Comparison of ENCODE assay signal across 8 mouse cellular contexts in genomic region chrX:51065773-51066172, GRCm38 (mm10). TPM values are rescaled to one million over a fixed set of nuclear protein-coding genes. Genes with fewer than 3 reads are reported as not detected.
A peak's percentile ranks its signal among the peaks of the same experiment; 100 is the strongest.
DNase-seq lines count a peak whose midpoint lies in the region; ATAC-seq lines count a peak whose summit lies in the region.

No protein-coding gene starts in this region.

- H3K4me2 ChIP-seq in midbrain, embryonic 11.5 days: no peak overlapping the region
- no peak overlapping the region for H3K4me2 ChIP-seq in midbrain, embryonic 16.5 days (ENCODE audit: low read length)
- no peak overlapping the region for H3K4me2 ChIP-seq in midbrain, embryonic 13.5 days (replicated peaks)

- no peak overlapping the region for H3K4me3 ChIP-seq in midbrain, embryonic 11.5 days (ENCODE audit: low read depth, low read length)
- H3K4me3 ChIP-seq in midbrain, embryonic 16.5 days (ENCODE audit: low read depth, low read length): no peak overlapping the region
- no peak overlapping the region for H3K4me3 ChIP-seq in midbrain, embryonic 13.5 days (replicated peaks)

- no peak overlapping the region for H3K9ac ChIP-seq in midbrain, embryonic 11.5 days (ENCODE audit: low read length)
- H3K9ac ChIP-seq in midbrain, embryonic 16.5 days (ENCODE audit: low read depth, low read length): no peak overlapping the region
- no peak overlapping the region for H3K9ac ChIP-seq in midbrain, embryonic 13.5 days (replicated peaks)

- no peak overlapping the region for H3K27ac ChIP-seq in midbrain, embryonic 11.5 days (ENCODE audit: low read depth, low read length)
- H3K27ac ChIP-seq in midbrain, embryonic 16.5 days (ENCODE audit: low read length): no peak overlapping the region
- H3K27ac ChIP-seq in midbrain, embryonic 13.5 days: no peak overlapping the region

- H3K4me1 ChIP-seq in midbrain, embryonic 11.5 days (ENCODE audit: control insufficient read depth, insufficient read depth, low read length): no peaks in the 10 kb centered on the region
- no peaks in the 10 kb centered on the region for H3K4me1 ChIP-seq in midbrain, embryonic 16.5 days (ENCODE audit: control insufficient read depth, insufficient read depth, low read length)
- no peaks in the 10 kb centered on the region for H3K4me1 ChIP-seq in midbrain, embryonic 13.5 days (replicated peaks)

- ATAC-seq in midbrain, embryonic 11.5 days (ENCODE audit: low FRiP score): 0 out of 2 replicates have a peak, but pooled peaks have one; percentile 42
- no peak for ATAC-seq in midbrain, embryonic 16.5 days
- peak; percentile 66; the same call in 1 of the 2 replicates for ATAC-seq in midbrain, embryonic 13.5 days

- 18% methylated on average over 6 of the region's 6 CpGs for WGBS in midbrain, embryonic 11.5 days
- WGBS in midbrain, embryonic 16.5 days: 17% methylated on average over 6 of the region's 6 CpGs
- WGBS in midbrain, embryonic 13.5 days: 30% methylated on average over 6 of the region's 6 CpGs

- H3K27me3 ChIP-seq in midbrain, embryonic 11.5 days (ENCODE audit: control insufficient read depth, insufficient read depth, low read length): no peaks in the 10 kb centered on the region
- no peaks in the 10 kb centered on the region for H3K27me3 ChIP-seq in midbrain, embryonic 16.5 days (ENCODE audit: control insufficient read depth, insufficient read depth, low read depth, low read length)
- H3K27me3 ChIP-seq in midbrain, embryonic 13.5 days: no peaks in the 10 kb centered on the region

- no peaks in the 10 kb centered on the region for H3K9me3 ChIP-seq in midbrain, embryonic 11.5 days (ENCODE audit: control insufficient read depth, low read length)
- no peaks in the 10 kb centered on the region for H3K9me3 ChIP-seq in midbrain, embryonic 16.5 days (replicated peaks; ENCODE audit: control insufficient read depth, low read length, poor library complexity, severe bottlenecking)
- H3K9me3 ChIP-seq in midbrain, embryonic 13.5 days: no peaks in the 10 kb centered on the region

- DNase-seq in midbrain, embryonic 11.5 days (ENCODE audit: low spot score, missing footprints): no peak
- DNase-seq in c-Kit-positive CD71-positive TER-119-positive erythroid progenitor cells, embryonic 14.5 days (ENCODE audit: low spot score): peak; percentile 28
- peak; percentile 47 for DNase-seq in forelimb bud, embryonic 11.5 days (ENCODE audit: low read depth, low spot score)
- peak; percentile 67 for DNase-seq in induced T-regulatory cell, adult 2 months (ENCODE audit: low read depth)
- peak; percentile 42 to 54 for DNase-seq in left cerebral cortex, postnatal 14 days (ENCODE audit: low spot score in 2 of 2)
- DNase-seq in spleen, postnatal 10 days (ENCODE audit: low spot score in 2 of 2): peak; percentile 10 to 46

- intact Hi-C loops in left cerebral cortex, postnatal 14 days (cut with DNase I): loop anchor here (1.0 to 10.0 kb wide), 2 partner anchors 79 to 309 kb away; no protein-coding TSS in a partner anchor

- H3K36me3 ChIP-seq in midbrain, embryonic 11.5 days (ENCODE audit: control insufficient read depth, insufficient read depth, low read length): no peaks in the 10 kb centered on the region
- no peaks in the 10 kb centered on the region for H3K36me3 ChIP-seq in midbrain, embryonic 16.5 days (ENCODE audit: control insufficient read depth, insufficient read depth, low read length)
- no peaks in the 10 kb centered on the region for H3K36me3 ChIP-seq in midbrain, embryonic 13.5 days

RNA-seq across cellular contexts. Expression of gene Rap2c, which starts 48.0 kb away (rescaled TPM):
- 24.1 and 26.9 TPM in 2 replicates for polyA plus RNA-seq in midbrain, embryonic 11.5 days (2014; fragmentation: Nextera tagmentation; extraction: Ambion mirVana)
- 10.9 and 12.3 TPM in 2 replicates for polyA plus RNA-seq in midbrain, embryonic 16.5 days (2015; fragmentation: Nextera tagmentation; extraction: Ambion mirVana)
- total RNA-seq in left cerebral cortex, postnatal 14 days (2021): 10 to 100 TPM; 24.9 to 25.1 TPM
- polyA plus RNA-seq in midbrain, embryonic 13.5 days (2015; fragmentation: Nextera tagmentation; extraction: Ambion mirVana): 18.3 and 18.4 TPM in 2 replicates
